Mouse (Mus musculus) Patski (cell line): ENCODE data around the gene Stk11ip. TPM values are rescaled to one million over a fixed set of nuclear protein-coding genes. Genes with fewer than 3 reads are reported as not detected.

Experiments
- ATAC-seq: fragments of 100-300 bp; one replicate; pipeline ENCODE4 v1.8.0; 2021
- CTCF ChIA-PET: fragments of 350-600 bp; sonication (Branson Sonifier 250); formaldehyde crosslinking; loops from one replicate; lab custom pipeline; 2022; ENCODE audit warnings: inconsistent platforms; lab: Charles Lee
- POLR2A ChIA-PET: fragments of 350-600 bp; sonication (Branson Sonifier 250); formaldehyde crosslinking; loops from one replicate; lab custom pipeline; 2022; ENCODE audit warnings: antibody characterized with exemption, inconsistent platforms; lab: Charles Lee
- DNase-seq: peaks from one replicate; pipeline ENCODE4 v3.0.0-alpha.2; 2011; ENCODE audit warnings: low read depth, low spot score
- H3K27me3 ChIP-seq: fragments of 371-371 bp; one replicate; pipeline ENCODE4 v1.5.1; 2021
- CTCF ChIP-seq: fragments of 100-300 bp; IDR thresholded peaks from one replicate; pipeline ENCODE4 v1.5.1; 2021
- in situ Hi-C: fragments of 300-500 bp; cut with MboI; formaldehyde crosslinking; loops from 3 replicates; pipeline ENCODE4 v1.11.1; 2018; ENCODE audit warnings: low pct_unique_long_range_greater_than_20kb, mixed read lengths
- polyA plus RNA-seq: library from polyadenylated mRNA; unstranded; gene quantifications from one replicate; pipeline ENCODE4 v1.2.3, GENCODE M21; 2021

Gene Stk11ip
- 22.7 TPM for polyA plus RNA-seq

- TF ChIP-seq CTCF = no peak
- H3K27me3 ChIP-seq = no peaks in the 10 kb centered on the region
- ATAC-seq (peak; percentile 91), DNase-seq (peak; percentile 46)
- ChIA-PET POLR2A (interaction anchor here (0.6 to 1.9 kb wide), 4 partner anchors 15 to 45 kb away, joined by 3 to 7 read pairs (median 4); partner anchors contain the start of genes Inha and Obsl1), CTCF (interaction anchor here (1.2 to 1.3 kb wide), 2 partner anchors 20 to 196 kb away, joined by 3 to 5 read pairs; no protein-coding TSS in a partner anchor)
- in situ Hi-C loops = no loop called here
Measured at GRCm38 (mm10) chr1:75521321-75522031, at the start of gene Stk11ip. Gene Stk11ip (plus strand): TSS chr1:75521529.

DNA sequence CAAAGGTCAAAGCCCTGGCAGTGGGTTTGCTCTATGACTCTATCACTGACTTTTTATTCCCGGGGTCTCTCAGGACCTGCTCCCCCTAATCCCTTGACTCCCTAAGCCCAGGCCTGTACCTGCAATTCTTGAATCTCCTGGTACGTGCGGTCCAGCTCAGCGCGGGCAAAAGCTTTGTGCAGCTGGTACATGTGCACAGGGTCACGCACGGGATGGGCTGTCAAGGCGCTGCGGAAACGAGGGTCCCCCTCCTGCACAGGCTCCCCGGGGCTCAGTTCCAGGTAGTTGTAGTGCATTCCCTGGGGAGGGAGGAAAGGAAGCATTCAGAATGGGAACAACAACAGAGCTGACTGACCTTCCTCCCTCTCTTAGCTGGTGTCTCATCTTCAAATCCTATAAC lies 44.9 kb upstream of the Stk11ip start:
- ATAC-seq = no peak
- no peaks in the 10 kb centered on the region for H3K27me3 ChIP-seq
- TF ChIP-seq CTCF = no peak
- ChIA-PET POLR2A (interaction anchor here (0.6 to 1.2 kb wide), 2 partner anchors 45 to 83 kb away, joined by 3 to 5 read pairs; no protein-coding TSS in a partner anchor), CTCF (interaction anchor here (0.6 to 3.8 kb wide), 24 partner anchors 9 to 249 kb away, joined by 3 to 32 read pairs (median 4); partner anchors contain the start of gene Gmppa)
- DNase-seq = no peak
- in situ Hi-C loops = loop anchor here (5.0 to 10.0 kb wide), 2 partner anchors 81 to 118 kb away; no protein-coding TSS in a partner anchor

DNA sequence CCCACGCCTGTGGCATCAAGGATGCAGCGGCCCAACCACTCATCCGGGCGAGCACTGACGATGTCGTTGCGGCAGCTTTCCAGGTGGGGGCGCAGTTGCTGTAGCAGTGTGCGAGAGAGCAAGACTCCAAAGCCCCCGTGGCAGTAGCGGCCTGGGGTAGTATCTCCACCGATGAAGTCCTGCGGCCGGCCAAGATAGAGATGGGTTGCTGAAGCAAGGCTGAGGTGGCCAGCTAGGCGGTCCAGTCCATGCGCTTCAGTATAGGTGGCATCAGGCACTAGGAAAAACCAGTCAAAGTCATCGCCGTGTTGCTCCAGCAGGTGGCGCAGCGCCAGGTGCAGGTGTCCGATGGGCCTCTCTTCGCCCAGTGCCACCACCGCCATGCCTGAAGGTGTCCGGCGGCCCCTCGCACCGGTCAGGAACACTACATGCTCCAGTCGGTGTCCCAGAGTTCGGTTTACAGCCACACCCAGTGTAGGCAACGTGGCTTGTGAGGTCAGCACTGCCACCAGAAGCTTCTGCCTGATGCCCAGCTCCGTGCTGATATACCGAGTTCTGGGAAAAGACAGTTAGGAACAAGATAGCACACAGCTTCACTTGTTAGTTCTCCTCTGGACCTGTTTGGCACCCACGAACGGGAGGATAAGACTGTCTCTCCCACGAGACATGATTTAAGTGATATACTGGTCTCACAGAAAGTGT lies 43.9 kb upstream of the Stk11ip start:
- ChIA-PET POLR2A (interaction anchor here (1.2 kb wide), 1 partner anchor 82 kb away, joined by 5 read pairs; no protein-coding TSS in a partner anchor), CTCF (interaction anchor here (0.6 to 3.8 kb wide), 24 partner anchors 8 to 250 kb away, joined by 3 to 32 read pairs (median 4); partner anchors contain the start of gene Gmppa)
- in situ Hi-C loops = loop anchor here (5.0 to 10.0 kb wide), 2 partner anchors 80 to 117 kb away; no protein-coding TSS in a partner anchor
- no peak for DNase-seq
- no peaks in the 10 kb centered on the region for H3K27me3 ChIP-seq
- TF ChIP-seq CTCF = no peak
- ATAC-seq = peak; percentile 12

DNA sequence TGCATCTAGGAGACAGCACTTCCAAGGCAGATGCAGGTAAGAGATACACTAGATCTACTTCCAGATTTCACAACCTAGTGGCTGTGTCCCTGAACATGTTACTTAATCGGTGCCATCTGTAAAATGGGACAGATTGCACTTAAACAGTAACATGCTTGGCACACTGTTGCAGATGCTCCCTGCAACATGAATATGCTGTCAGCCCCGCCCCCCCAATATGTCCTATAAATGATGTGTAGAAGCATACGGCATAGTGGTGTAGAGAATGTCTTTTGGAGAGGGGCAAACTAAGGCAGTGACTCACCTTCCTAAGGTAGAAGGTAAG lies 43.4 kb upstream of the Stk11ip start:
- in situ Hi-C loops = loop anchor here (5.0 to 10.0 kb wide), 2 partner anchors 79 to 117 kb away; no protein-coding TSS in a partner anchor
- ATAC-seq (no peak), DNase-seq (no peak)
- H3K27me3 ChIP-seq = no peaks in the 10 kb centered on the region
- CTCF ChIA-PET = interaction anchor here (0.7 to 3.8 kb wide), 12 partner anchors 9 to 121 kb away, joined by 3 to 32 read pairs (median 10); no protein-coding TSS in a partner anchor
- POLR2A ChIA-PET = interaction anchor here (0.7 to 0.9 kb wide), 2 partner anchors 81 to 1148 kb away, joined by 4 read pairs; no protein-coding TSS in a partner anchor
- TF ChIP-seq CTCF = no peak

DNA sequence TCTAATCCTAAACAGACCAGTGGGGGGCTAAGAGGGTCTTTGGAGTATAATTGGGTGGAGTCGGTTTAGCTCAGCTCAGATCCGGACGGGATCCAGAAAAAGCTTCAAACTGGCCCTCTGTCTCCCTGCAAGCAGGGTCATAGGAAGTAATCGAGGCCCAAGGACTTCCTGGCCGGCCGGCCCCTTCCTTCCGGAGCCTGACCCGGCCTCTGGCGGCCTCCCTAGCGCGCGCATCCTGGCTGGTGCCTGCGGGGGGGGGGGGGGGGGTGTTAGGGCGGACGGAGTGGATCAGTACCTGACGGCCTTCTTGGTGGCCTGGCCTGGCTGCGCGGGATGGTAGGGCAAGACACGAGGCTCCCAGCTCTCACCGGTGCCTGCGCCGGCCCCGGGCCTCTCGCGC lies 42.8 kb upstream of the Stk11ip start:
- in situ Hi-C loops = loop anchor here (5.0 to 10.0 kb wide), 2 partner anchors 79 to 116 kb away; no protein-coding TSS in a partner anchor
- no peak for DNase-seq
- ATAC-seq = peak; percentile 6
- ChIA-PET POLR2A (interaction anchor here (0.7 to 1.2 kb wide), 5 partner anchors 9 to 1148 kb away, joined by 3 to 10 read pairs (median 4); no protein-coding TSS in a partner anchor), CTCF (interaction anchor here (2.8 to 3.8 kb wide), 2 partner anchors 20 to 81 kb away, joined by 14 to 32 read pairs; no protein-coding TSS in a partner anchor)
- no peaks in the 10 kb centered on the region for H3K27me3 ChIP-seq
- TF ChIP-seq CTCF = no peak

- H3K27me3 ChIP-seq = no peaks in the 10 kb centered on the region
- CTCF ChIA-PET = interaction anchor here (0.9 to 3.8 kb wide), 3 partner anchors 21 to 80 kb away, joined by 3 to 32 read pairs (median 14); no protein-coding TSS in a partner anchor
Measured at GRCm38 (mm10) chr1:75478916-75479634, 42.3 kb upstream of the Stk11ip start, which contains the start of the genes Chpf and Tmem198. Gene Chpf (minus strand): TSS chr1:75479307. Gene Tmem198 (plus strand): TSS chr1:75479532.

GRCm38 (mm10) chr1:75479635-75479989 lies 41.7 kb upstream of the Stk11ip start:
- in situ Hi-C loops = loop anchor here (5.0 to 10.0 kb wide), 2 partner anchors 78 to 115 kb away; no protein-coding TSS in a partner anchor
- TF ChIP-seq CTCF = no peak
- ATAC-seq (no peak), DNase-seq (no peak)
- ChIA-PET POLR2A (interaction anchor here (0.9 to 1.2 kb wide), 3 partner anchors 8 to 81 kb away, joined by 3 to 10 read pairs (median 4); no protein-coding TSS in a partner anchor), CTCF (interaction anchor here (0.9 to 3.8 kb wide), 3 partner anchors 21 to 80 kb away, joined by 3 to 32 read pairs (median 14); no protein-coding TSS in a partner anchor)
- H3K27me3 ChIP-seq = no peaks in the 10 kb centered on the region

More at GRCm38 (mm10) chr1:75478916-75479634, 42.3 kb upstream of the Stk11ip start, which contains the start of the genes Chpf and Tmem198:
- POLR2A ChIA-PET = interaction anchor here (0.9 to 1.2 kb wide), 4 partner anchors 8 to 81 kb away, joined by 3 to 10 read pairs (median 4); no protein-coding TSS in a partner anchor
- ATAC-seq (peak; percentile 87), DNase-seq (peak; percentile 88)
- in situ Hi-C loops = loop anchor here (5.0 to 10.0 kb wide), 2 partner anchors 78 to 116 kb away; no protein-coding TSS in a partner anchor
- TF ChIP-seq CTCF = no peak

GRCm38 (mm10) chr1:75480036-75480435 lies 41.3 kb upstream of the Stk11ip start:
- in situ Hi-C loops = no loop called here
- ChIA-PET CTCF (no interaction called here), POLR2A (no interaction called here)
- ATAC-seq (no peak), DNase-seq (no peak)
- TF ChIP-seq CTCF = no peak
- no peaks in the 10 kb centered on the region for H3K27me3 ChIP-seq

- ChIA-PET POLR2A (no interaction called here), CTCF (no interaction called here)
- in situ Hi-C loops = no loop called here
- H3K27me3 ChIP-seq = no peaks in the 10 kb centered on the region
- no peak for TF ChIP-seq CTCF
- no peak for ATAC-seq
- DNase-seq = no peak
Measured at GRCm38 (mm10) chr1:75480735-75481134, 40.6 kb upstream of the Stk11ip start.
